Mouse (Mus musculus) lung, adult 2 months (tissue): Measurements from ENCODE around the gene Tmem237. TPM values are rescaled to one million over a fixed set of nuclear protein-coding genes. Genes with fewer than 3 reads are reported as not detected.
A peak's percentile ranks its signal among the peaks of the same experiment; 100 is the strongest.

Experiments used
- DNase-seq: peaks from one replicate; pipeline ENCODE4 v3.0.0; 2022
- H3K4me1 ChIP-seq: fragments of 200-500 bp; 2 replicates; pipeline ENCODE4 v1.6.1; 2011; ENCODE audit warnings: low read length; ENCODE audit not compliant: control insufficient read depth, insufficient read depth
- H3K4me3 ChIP-seq: fragments of 200-500 bp; replicated peaks from 2 replicates; pipeline ENCODE3; 2011; ENCODE audit warnings: low read depth, mild to moderate bottlenecking, control low read depth, low read length; ENCODE audit errors: extremely low read depth
- CTCF ChIP-seq: fragments of 200-500 bp; IDR thresholded peaks from 2 replicates; pipeline ENCODE4 v1.5.1; 2011; ENCODE audit warnings: mild to moderate bottlenecking, low read length, control low read depth; ENCODE audit not compliant: insufficient read depth
- POLR2A ChIP-seq: fragments of 200-500 bp; IDR thresholded peaks from 2 replicates; pipeline ENCODE4 v1.6.1; 2011; ENCODE audit warnings: low read depth, mild to moderate bottlenecking, control low read depth, low read length, borderline replicate concordance; ENCODE audit errors: extremely low read depth
- whole genome bisulfite sequencing: fragments of 180-500 bp; shearing (Covaris S2); methylation state at CpG from one replicate; pipeline ENCODE4 v1.1.7; 2018; 5-methylcytosine and 5-hydroxymethylcytosine counted together
- polyA plus RNA-seq: library from polyadenylated mRNA; depleted of rRNA; stranded (reverse); fragments of >200 nt; gene quantifications from 2 replicates; pipeline ENCODE4 v1.2.3, GENCODE M21; 2012; rRNA removed

Gene Tmem237
- polyA plus RNA-seq, 1 experiment, result 10.9 TPM

DNA sequence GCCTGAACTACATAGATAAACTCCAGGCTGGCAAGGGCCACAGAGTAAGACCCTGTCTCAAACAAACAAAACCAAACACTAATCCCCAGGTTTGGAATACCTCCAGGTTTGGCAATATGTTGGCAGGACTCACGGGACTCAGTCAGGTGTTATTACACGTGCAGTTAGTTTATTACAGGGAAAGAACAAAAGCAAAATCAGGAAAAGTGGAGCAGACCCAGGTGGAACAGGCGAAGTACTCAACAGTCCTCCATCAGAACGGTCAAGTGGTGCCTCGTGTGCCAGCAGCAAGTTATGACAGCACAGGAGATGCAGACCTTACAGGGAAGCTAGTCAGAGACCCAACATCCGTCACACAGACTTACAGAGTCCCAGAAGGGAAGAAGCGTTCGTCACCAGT, 9.7 kb downstream of the Tmem237 start:
- no peak for TF ChIP-seq CTCF
- TF ChIP-seq POLR2A, result no peak
- Histone ChIP-seq H3K4me1 (no peaks in the 10 kb centered on the region), H3K4me3 (no peak overlapping the region)
- WGBS, result 62% methylated on average over 8 of the region's 8 CpGs
- peak; percentile 29 for DNase-seq

DNA sequence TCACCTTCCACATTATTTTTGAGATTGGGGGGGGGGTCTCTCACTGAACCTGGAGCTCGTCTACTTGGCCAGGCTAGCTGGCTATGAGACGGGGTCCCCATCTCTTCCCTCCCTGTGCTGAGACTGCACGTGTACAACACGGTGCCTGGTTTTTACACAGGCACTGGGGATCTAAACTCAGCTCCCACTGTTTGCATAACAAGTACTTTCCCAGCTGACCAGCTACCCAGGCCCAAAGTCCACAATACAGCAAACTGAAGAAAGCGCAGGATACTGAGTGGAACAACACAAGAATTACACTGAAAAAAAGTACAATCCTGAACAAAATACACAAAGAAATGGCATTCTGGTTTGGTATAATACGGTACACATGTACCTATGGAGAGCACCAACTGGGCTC, 18.1 kb downstream of the Tmem237 start:
- TF ChIP-seq CTCF, result no peak
- TF ChIP-seq POLR2A, result no peak
- DNase-seq, result no peak
- Histone ChIP-seq H3K4me3 (no peak overlapping the region), H3K4me1 (no peaks in the 10 kb centered on the region)
- 92% methylated on average over 6 of the region's 6 CpGs for WGBS

DNA sequence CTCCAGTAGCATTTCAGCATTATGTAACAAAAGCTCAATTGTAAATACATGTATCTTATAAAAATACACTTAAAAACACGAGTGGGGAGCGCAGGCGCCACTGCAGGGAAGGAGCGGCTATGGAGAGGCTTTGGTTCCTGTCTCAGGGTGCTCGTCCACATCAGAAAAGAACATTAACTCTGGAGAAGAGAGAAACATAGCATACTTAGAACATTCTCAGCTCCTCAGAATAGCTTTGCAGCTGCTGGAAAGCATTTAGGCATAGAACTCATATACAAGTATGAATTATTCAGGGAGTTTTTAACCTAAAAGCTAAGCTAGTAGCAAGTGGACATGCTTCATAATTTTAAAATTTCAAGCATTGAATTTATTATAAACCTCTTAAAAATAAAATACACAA, 19.2 kb downstream of the Tmem237 start:
- no peak overlapping the region for H3K4me3 ChIP-seq
- H3K4me1 ChIP-seq, result no peaks in the 10 kb centered on the region
- TF ChIP-seq POLR2A, result no peak
- no peak for TF ChIP-seq CTCF
- WGBS, result 87% methylated on average over 5 of the region's 5 CpGs
- no peak for DNase-seq

DNA sequence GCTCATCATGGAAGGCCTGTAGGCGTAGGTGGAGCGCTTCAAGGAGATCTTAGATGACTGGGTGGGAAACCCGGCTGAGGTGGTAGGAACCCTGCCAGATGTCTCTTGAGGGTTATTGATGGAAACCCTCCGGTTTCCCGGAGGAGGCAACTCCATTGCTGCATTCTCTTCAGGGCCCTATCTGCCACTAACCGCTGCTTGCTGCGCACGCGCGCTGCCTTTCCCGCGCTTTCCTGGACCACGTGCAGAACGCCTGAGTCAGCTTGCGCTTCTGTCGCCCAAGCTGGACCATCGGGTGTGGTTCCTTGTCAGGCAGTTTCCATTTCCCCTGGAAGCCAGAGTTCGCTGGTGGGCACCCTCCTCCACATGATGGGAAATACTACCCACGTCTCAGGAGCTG, 25.5 kb downstream of the Tmem237 start, which contains the start of gene C2cd6:
TSS of gene C2cd6 (minus strand) at position 196 of the 400 bp plus-strand sequence.
- TF ChIP-seq CTCF (no peak), POLR2A (no peak)
- WGBS, result 86% methylated on average over 19 of the region's 19 CpGs
- H3K4me3 ChIP-seq, result no peak within 1 kb of the TSS
- no peaks in the 10 kb centered on the region for H3K4me1 ChIP-seq
- no peak for DNase-seq

DNA sequence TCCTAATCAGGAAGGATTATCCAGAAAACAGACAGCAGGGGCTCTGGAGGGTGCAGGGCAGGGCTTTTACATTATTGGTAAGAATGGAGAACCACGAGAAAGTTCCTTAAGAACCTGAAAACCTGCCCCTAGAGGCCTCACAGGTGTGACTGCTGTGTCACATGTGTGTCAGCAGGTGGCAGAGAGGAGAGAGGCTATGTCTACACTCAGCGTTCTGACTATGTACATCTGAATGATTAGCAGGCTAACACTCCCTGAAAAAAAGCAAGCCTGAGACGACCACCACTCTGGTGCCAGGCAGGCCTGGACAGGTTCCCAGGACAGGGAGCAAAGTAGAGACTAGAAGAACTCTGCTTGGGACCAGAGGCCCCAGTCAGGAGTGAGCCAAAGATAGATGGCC, 49.3 kb downstream of the Tmem237 start:
- no peaks in the 10 kb centered on the region for H3K4me1 ChIP-seq
- 20% methylated on average over 3 of the region's 3 CpGs for WGBS
- TF ChIP-seq CTCF (peak; percentile 68), POLR2A (no peak)
- H3K4me3 ChIP-seq, result no peak overlapping the region
- peak; percentile 17 for DNase-seq

DNA sequence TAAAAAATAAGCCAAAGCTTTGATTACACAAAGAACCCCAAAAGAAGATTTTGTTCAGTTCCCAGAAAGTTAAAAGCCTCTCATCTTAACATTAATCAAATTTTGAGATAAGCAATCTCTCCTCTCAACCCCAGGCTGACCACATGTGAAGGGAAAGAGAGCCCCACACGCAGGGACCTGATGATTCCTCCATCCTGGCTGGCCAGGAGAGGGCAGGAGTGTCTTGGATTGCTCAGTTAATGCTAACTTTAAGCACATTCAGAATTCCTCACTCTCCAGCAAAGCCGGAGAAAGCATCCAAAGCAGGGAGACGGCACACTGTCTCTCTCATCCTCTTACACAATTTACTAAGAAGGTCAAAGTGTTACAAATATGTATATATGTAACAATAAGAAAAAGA, 52.2 kb downstream of the Tmem237 start:
- DNase-seq, result peak; percentile 6
- 11% methylated on average over 3 of the region's 3 CpGs for WGBS
- no peak overlapping the region for H3K4me3 ChIP-seq
- no peak for TF ChIP-seq POLR2A
- peak; percentile 59 for TF ChIP-seq CTCF
- H3K4me1 ChIP-seq, result no peaks in the 10 kb centered on the region

DNA sequence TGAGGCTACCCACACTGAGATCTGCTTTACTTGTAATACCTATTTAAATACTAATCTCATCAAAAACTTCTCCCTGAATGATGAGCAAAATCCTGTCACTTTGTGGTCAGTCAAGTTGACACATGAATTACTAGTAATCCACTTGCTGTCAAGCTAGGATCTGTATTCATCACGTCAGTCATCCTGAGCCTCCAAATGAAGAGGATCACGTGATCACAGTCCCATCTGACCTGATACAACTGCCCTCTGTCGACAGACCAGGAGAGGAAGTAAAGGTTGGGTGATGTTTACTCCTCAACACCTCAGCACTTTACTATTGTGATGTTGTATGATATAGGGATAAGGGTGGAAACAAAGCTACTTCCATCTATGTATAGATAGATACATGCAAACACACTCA, 56.5 kb downstream of the Tmem237 start:
- DNase-seq, result no peak
- 48% methylated on average over 3 of the region's 3 CpGs for WGBS
- Histone ChIP-seq H3K4me1 (no peaks in the 10 kb centered on the region), H3K4me3 (no peak overlapping the region)
- TF ChIP-seq POLR2A (no peak), CTCF (no peak)

DNA sequence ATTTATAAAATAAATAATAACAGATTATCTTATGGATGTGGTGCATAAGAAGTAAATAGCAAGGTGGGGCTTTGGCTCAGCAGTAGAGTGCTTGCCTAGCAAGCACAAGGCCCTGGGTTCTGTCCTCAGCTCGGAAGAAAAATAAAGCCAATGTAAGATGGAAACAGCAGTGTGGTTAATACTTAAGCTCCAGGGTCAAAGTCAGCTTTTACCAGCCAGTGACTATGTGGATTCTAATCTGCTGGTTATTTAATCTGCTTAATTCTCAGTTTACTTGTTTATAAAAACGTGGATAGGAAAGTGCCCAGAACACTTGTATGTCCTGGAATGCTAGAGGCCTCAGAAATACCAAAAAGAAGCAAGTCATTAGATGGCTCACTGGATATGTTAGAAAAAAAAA, 63.3 kb downstream of the Tmem237 start:
- 62% methylated on average over 2 of the region's 2 CpGs for WGBS

DNA sequence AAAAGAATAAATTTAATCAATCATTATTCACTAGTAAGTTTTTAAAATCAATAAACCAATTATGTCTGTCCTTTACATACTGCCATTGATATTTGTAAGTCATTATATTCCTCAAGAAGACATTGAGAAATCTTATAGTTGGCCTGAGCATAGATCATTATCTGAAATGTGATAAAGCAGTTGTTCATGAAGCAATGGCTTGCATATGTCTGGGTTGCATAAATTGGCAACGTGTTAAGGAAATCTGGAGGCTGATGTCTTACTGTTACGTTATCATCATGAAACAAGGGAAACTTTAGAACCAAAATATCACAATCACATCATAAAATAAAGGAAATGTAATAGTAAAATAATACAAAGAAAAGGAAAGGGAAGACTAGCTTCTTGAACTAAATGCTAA, 68.9 kb downstream of the Tmem237 start:
- 58% methylated on average over 2 of the region's 2 CpGs for WGBS
- no peak overlapping the region for H3K4me3 ChIP-seq
- TF ChIP-seq CTCF, result no peak
- no peak for TF ChIP-seq POLR2A
- DNase-seq, result no peak
- no peaks in the 10 kb centered on the region for H3K4me1 ChIP-seq

More for the DNA sequence above, 63.3 kb downstream of the Tmem237 start:
- Histone ChIP-seq H3K4me3 (no peak overlapping the region), H3K4me1 (no peaks in the 10 kb centered on the region)
- DNase-seq, result no peak
- TF ChIP-seq CTCF, result no peak
- no peak for TF ChIP-seq POLR2A

Other genes with a start within 250 kb of the Tmem237 start
- gene Trak2, start 147.0 kb downstream of the Tmem237 start, polyA plus RNA-seq, result 33.8 and 39.2 TPM in 2 replicates
- gene Stradb, start 146.9 kb downstream of the Tmem237 start, polyA plus RNA-seq, result 6.5 and 8.9 TPM in 2 replicates
- gene C2cd6, start 25.5 kb downstream of the Tmem237 start, polyA plus RNA-seq, result not detected in 2 replicates
- 0.93 and 0.97 TPM in 2 replicates for gene Mpp4, start 43.0 kb upstream of the Tmem237 start, polyA plus RNA-seq
- 4.4 and 5.4 TPM in 2 replicates for gene Als2, start 116.8 kb upstream of the Tmem237 start, polyA plus RNA-seq
- gene Cdk15, start 136.5 kb upstream of the Tmem237 start, polyA plus RNA-seq, result 0.07 TPM in 1 of 2 replicates, not detected in the other